Mouse (Mus musculus) testis, adult 2 months (tissue): ENCODE results near the gene Akt3.

Source experiments
- CTCF ChIP-seq: fragments of 200-500 bp; IDR thresholded peaks from 2 replicates; pipeline ENCODE4 v1.5.1; 2012; ENCODE audit warnings: low read depth, mild to moderate bottlenecking, inconsistent platforms, low read length, moderate library complexity; ENCODE audit not compliant: control insufficient read depth, insufficient read depth, insufficient replicate concordance
- POLR2A ChIP-seq: fragments of 200-500 bp; IDR thresholded peaks from 2 replicates; pipeline ENCODE4 v1.6.1; 2012; ENCODE audit warnings: low read depth, mild to moderate bottlenecking, inconsistent platforms, low read length, moderate library complexity; ENCODE audit not compliant: control insufficient read depth

DNA sequence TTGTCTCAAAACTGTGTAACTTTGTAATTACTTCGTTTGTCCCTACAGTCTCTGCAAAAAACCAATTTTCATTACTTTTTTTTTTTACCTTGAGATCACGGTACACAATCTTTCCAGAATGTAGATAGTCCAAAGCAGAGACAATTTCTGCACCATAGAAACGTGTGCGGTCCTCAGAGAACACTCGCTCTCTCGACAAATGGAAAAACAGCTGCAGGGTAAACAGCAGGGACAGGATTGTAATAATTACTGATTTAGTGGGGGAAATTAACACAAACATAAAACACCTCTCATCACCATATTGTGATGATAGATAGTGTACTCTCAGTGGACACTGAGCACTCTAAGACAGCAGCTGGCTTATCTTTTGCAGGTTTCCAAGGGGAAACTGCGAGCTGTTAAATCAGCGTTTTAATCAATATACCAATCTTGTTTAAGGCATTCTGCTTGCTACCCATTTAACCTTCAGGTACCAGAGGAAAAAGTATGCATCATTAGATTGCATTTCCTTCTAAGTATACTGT, 190.8 kb downstream of the Akt3 start:
- TF ChIP-seq POLR2A (no peak), CTCF (no peak)
